9 mouse cellular contexts compared by ENCODE assay signal in genomic region chr7:112614791-112615668, GRCm38 (mm10).
DNase-seq lines count a peak whose midpoint lies in the region; ATAC-seq and TF ChIP-seq lines count a peak whose summit lies in the region.
"Had no signal": no experiment of that assay in that cellular context is flagged by ENCODE, and none has a peak within 500 bp of the region (broad histone marks: within the 10 kb centered on the region; RNA-seq: fewer than 3 reads in every experiment).

No protein-coding gene starts in this region.

- peak; percentile 57 for DNase-seq in midbrain, embryonic 11.5 days (ENCODE audit: low spot score, missing footprints)
- DNase-seq in midbrain, postnatal 0 days (ENCODE audit: low spot score): no peak
- DNase-seq in gastrocnemius, adult 2 months: peak; percentile 64
- peak; percentile 81 for DNase-seq in kidney, postnatal 0 days (ENCODE audit: low spot score)
- peak; percentile 32 for DNase-seq in skeletal muscle tissue, adult 2 months (ENCODE audit: low read depth, low spot score)
- DNase-seq in cerebellum, postnatal 36 days: no peak
- no peak for DNase-seq in forebrain, embryonic 11.5 days (ENCODE audit: low spot score)

- H3K4me3 ChIP-seq in midbrain, embryonic 11.5 days (ENCODE audit: low read depth, low read length): no peak overlapping the region
- no peak overlapping the region for H3K4me3 ChIP-seq in midbrain, postnatal 0 days (ENCODE audit: low read depth, low read length)
- no peak overlapping the region for H3K4me3 ChIP-seq in gastrocnemius, adult 2 months
- no peak overlapping the region for H3K4me3 ChIP-seq in kidney, postnatal 0 days (replicated peaks; ENCODE audit: low read depth, low read length)
- no peak overlapping the region for H3K4me3 ChIP-seq in midbrain, embryonic 16.5 days (ENCODE audit: low read depth, low read length)
- no peak overlapping the region for H3K4me3 ChIP-seq in forebrain, embryonic 11.5 days (ENCODE audit: low read depth, low read length)
- H3K4me3 ChIP-seq: limb, embryonic 13.5 days had no signal

- H3K4me1 ChIP-seq in midbrain, embryonic 11.5 days (ENCODE audit: control insufficient read depth, insufficient read depth, low read length): no peaks in the 10 kb centered on the region
- H3K4me1 ChIP-seq in midbrain, postnatal 0 days (ENCODE audit: insufficient read depth, low read length): no peaks in the 10 kb centered on the region
- no peaks in the 10 kb centered on the region for H3K4me1 ChIP-seq in kidney, postnatal 0 days (replicated peaks; ENCODE audit: insufficient read depth, low read length)
- no peaks in the 10 kb centered on the region for H3K4me1 ChIP-seq in midbrain, embryonic 16.5 days (ENCODE audit: control insufficient read depth, insufficient read depth, low read length)
- H3K4me1 ChIP-seq in forebrain, embryonic 11.5 days (replicated peaks; ENCODE audit: control insufficient read depth, insufficient read depth, low read length): no peaks in the 10 kb centered on the region

- H3K36me3 ChIP-seq in midbrain, embryonic 11.5 days (ENCODE audit: control insufficient read depth, insufficient read depth, low read length): no peaks in the 10 kb centered on the region
- no peaks in the 10 kb centered on the region for H3K36me3 ChIP-seq in midbrain, postnatal 0 days (ENCODE audit: insufficient read depth, low read length)
- no peaks in the 10 kb centered on the region for H3K36me3 ChIP-seq in kidney, postnatal 0 days (ENCODE audit: insufficient read depth, low read length)
- no peaks in the 10 kb centered on the region for H3K36me3 ChIP-seq in midbrain, embryonic 16.5 days (ENCODE audit: control insufficient read depth, insufficient read depth, low read length)
- H3K36me3 ChIP-seq in forebrain, embryonic 11.5 days (ENCODE audit: control insufficient read depth, insufficient read depth, low read length): no peaks in the 10 kb centered on the region
- H3K36me3 ChIP-seq: limb, embryonic 13.5 days had no signal

- no peak overlapping the region for H3K4me2 ChIP-seq in midbrain, embryonic 11.5 days
- H3K4me2 ChIP-seq in midbrain, postnatal 0 days (ENCODE audit: low read depth, low read length, poor library complexity, severe bottlenecking): no peak overlapping the region
- H3K4me2 ChIP-seq in kidney, postnatal 0 days (ENCODE audit: low read length): no peak overlapping the region
- no peak overlapping the region for H3K4me2 ChIP-seq in midbrain, embryonic 16.5 days (ENCODE audit: low read length)
- no peak overlapping the region for H3K4me2 ChIP-seq in forebrain, embryonic 11.5 days (ENCODE audit: low read depth, low read length, severe bottlenecking)
- H3K4me2 ChIP-seq: limb, embryonic 13.5 days had no signal

- no peak overlapping the region for H3K27ac ChIP-seq in midbrain, embryonic 11.5 days (ENCODE audit: low read depth, low read length)
- no peak overlapping the region for H3K27ac ChIP-seq in midbrain, postnatal 0 days (ENCODE audit: low read depth, low read length)
- peak overlapping the region; percentile 24 for H3K27ac ChIP-seq in gastrocnemius, adult 2 months
- H3K27ac ChIP-seq in kidney, postnatal 0 days: peak overlapping the region; percentile 70
- H3K27ac ChIP-seq in midbrain, embryonic 16.5 days (ENCODE audit: low read length): no peak overlapping the region
- H3K27ac ChIP-seq in forebrain, embryonic 11.5 days (ENCODE audit: low read depth, low read length): no peak overlapping the region
- H3K27ac ChIP-seq: limb, embryonic 13.5 days had no signal

- 78% methylated on average over 10 of the region's 10 CpGs for WGBS in midbrain, embryonic 11.5 days
- 74% methylated on average over 10 of the region's 10 CpGs for WGBS in midbrain, postnatal 0 days
- 47% methylated on average over 10 of the region's 10 CpGs for WGBS in kidney, postnatal 0 days
- WGBS in midbrain, embryonic 16.5 days: 77% methylated on average over 10 of the region's 10 CpGs
- 75% methylated on average over 10 of the region's 10 CpGs for WGBS in forebrain, embryonic 11.5 days

- ATAC-seq in midbrain, embryonic 11.5 days (ENCODE audit: low FRiP score): no peak
- ATAC-seq in midbrain, postnatal 0 days (ENCODE audit: low FRiP score): no peak
- ATAC-seq in kidney, postnatal 0 days (replicated peaks; ENCODE audit: low FRiP score, low read depth): no peak; the same call in 1 of the 2 replicates
- ATAC-seq in midbrain, embryonic 16.5 days: no peak
- no peak for ATAC-seq in forebrain, embryonic 11.5 days (replicated peaks; ENCODE audit: low FRiP score)

- no peaks in the 10 kb centered on the region for H3K27me3 ChIP-seq in midbrain, embryonic 11.5 days (ENCODE audit: control insufficient read depth, insufficient read depth, low read length)
- H3K27me3 ChIP-seq in midbrain, postnatal 0 days (ENCODE audit: insufficient read depth, low read length): no peaks in the 10 kb centered on the region
- H3K27me3 ChIP-seq in kidney, postnatal 0 days (ENCODE audit: insufficient read depth, low read length): no peaks in the 10 kb centered on the region
- no peaks in the 10 kb centered on the region for H3K27me3 ChIP-seq in midbrain, embryonic 16.5 days (ENCODE audit: control insufficient read depth, insufficient read depth, low read depth, low read length)
- H3K27me3 ChIP-seq in forebrain, embryonic 11.5 days (ENCODE audit: control insufficient read depth, insufficient read depth, low read length): no peaks in the 10 kb centered on the region
- H3K27me3 ChIP-seq: limb, embryonic 13.5 days had no signal

- intact Hi-C loops in gastrocnemius, adult 2 months (cut with DNase I): no loop called here

- TF ChIP-seq CTCF in midbrain, postnatal 0 days (IDR thresholded peaks at IDR 0.05): no peak
- no peak for TF ChIP-seq CTCF in gastrocnemius, adult 2 months (IDR thresholded peaks at IDR 0.05)
- no peak for TF ChIP-seq CTCF in kidney, postnatal 0 days (IDR thresholded peaks at IDR 0.05; ENCODE audit: low read depth)

- no peak overlapping the region for H3K9ac ChIP-seq in midbrain, embryonic 11.5 days (ENCODE audit: low read length)
- no peak overlapping the region for H3K9ac ChIP-seq in midbrain, postnatal 0 days (replicated peaks; ENCODE audit: low read length, poor library complexity, severe bottlenecking)
- no peak overlapping the region for H3K9ac ChIP-seq in kidney, postnatal 0 days (ENCODE audit: low read depth, low read length)
- H3K9ac ChIP-seq in midbrain, embryonic 16.5 days (ENCODE audit: low read depth, low read length): no peak overlapping the region
- H3K9ac ChIP-seq in forebrain, embryonic 11.5 days (ENCODE audit: low read length): no peak overlapping the region
- H3K9ac ChIP-seq: limb, embryonic 13.5 days had no signal

- H3K9me3 ChIP-seq in midbrain, embryonic 11.5 days (ENCODE audit: control insufficient read depth, low read length): no peaks in the 10 kb centered on the region
- no peaks in the 10 kb centered on the region for H3K9me3 ChIP-seq in midbrain, postnatal 0 days (ENCODE audit: low read length)
- no peaks in the 10 kb centered on the region for H3K9me3 ChIP-seq in kidney, postnatal 0 days (replicated peaks; ENCODE audit: low read length)
- no peaks in the 10 kb centered on the region for H3K9me3 ChIP-seq in midbrain, embryonic 16.5 days (replicated peaks; ENCODE audit: control insufficient read depth, low read length, poor library complexity, severe bottlenecking)
- H3K9me3 ChIP-seq in forebrain, embryonic 11.5 days (ENCODE audit: control insufficient read depth, low read length): no peaks in the 10 kb centered on the region
- H3K9me3 ChIP-seq: limb, embryonic 13.5 days had no signal

Comparison
In these comparisons a context has a peak if more than half of its experiments do, and no peak if none do; other contexts are left out.
1. DNase-seq: peak in midbrain, embryonic 11.5 days (single experiment), gastrocnemius, adult 2 months (single experiment), kidney, postnatal 0 days (single experiment) and skeletal muscle tissue, adult 2 months (single experiment); none in midbrain, postnatal 0 days (single experiment), cerebellum, postnatal 36 days (0 of 2) and forebrain, embryonic 11.5 days (single experiment).
2. H3K27ac ChIP-seq: peak in gastrocnemius, adult 2 months (single experiment) and kidney, postnatal 0 days (single experiment); none in midbrain, embryonic 11.5 days (single experiment), midbrain, postnatal 0 days (single experiment), midbrain, embryonic 16.5 days (single experiment) and forebrain, embryonic 11.5 days (single experiment).